8 mouse cellular contexts compared by ENCODE assay signal in the genomic region with DNA sequence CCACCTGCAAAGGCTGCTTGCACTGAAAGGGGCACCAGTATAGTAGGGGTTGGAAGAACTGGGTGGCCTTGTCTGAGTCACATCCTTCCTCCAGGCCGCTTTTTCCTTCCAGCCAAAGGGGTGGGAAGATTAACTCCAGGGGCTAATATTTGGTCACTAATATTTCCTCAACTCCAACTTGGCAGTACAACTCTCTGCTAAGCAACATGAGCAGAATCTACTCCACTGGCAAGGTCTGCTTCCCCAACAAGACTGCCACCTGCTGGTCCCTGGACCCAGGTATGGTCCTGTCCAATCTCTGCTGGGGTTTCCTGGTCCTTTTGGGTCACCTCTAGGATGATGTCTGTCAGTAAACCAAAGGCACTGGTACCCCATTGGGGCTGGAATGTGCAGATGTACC. TPM values are rescaled to one million over a fixed set of nuclear protein-coding genes. Genes with fewer than 3 reads are reported as not detected.
A peak's percentile ranks its signal among the peaks of the same experiment; 100 is the strongest.
DNase-seq lines count a peak whose midpoint lies in the region.
"Had no signal": no experiment of that assay in that cellular context is flagged by ENCODE, and none has a peak within 500 bp of the region (broad histone marks: within the 10 kb centered on the region; RNA-seq: fewer than 3 reads in every experiment).

No protein-coding gene starts in this region.

- 0 out of 2 replicates have a peak overlapping the region, but pooled peaks have one; percentile 60 for H3K4me3 ChIP-seq in brown adipose tissue, adult 24 weeks (ENCODE audit: insufficient read depth, low read depth, low read length)

- intact Hi-C loops in left cerebral cortex, postnatal 25 days (cut with DNase I), result loop anchor here (2.0 kb wide), 1 partner anchor 43 kb away; no protein-coding TSS in a partner anchor

- H3K4me1 ChIP-seq in brown adipose tissue, adult 24 weeks (ENCODE audit: control insufficient read depth, insufficient read depth, insufficient read length, low read length), result 0 out of 2 replicates have a peak, but pooled peaks cover 2% of the 10 kb centered on the region

- DNase-seq in left cerebral cortex, adult 18-20 months (ENCODE audit: low spot score in 2 of 2), result peak; percentile 25 to 36
- no peak for DNase-seq in left cerebral cortex, postnatal 25 days (ENCODE audit: low spot score in 2 of 2)
- DNase-seq in NIH3T3 (ENCODE audit: low read depth), result peak; percentile 80
- peak; percentile 79 for DNase-seq in kidney, postnatal 25 days
- DNase-seq in urinary bladder, postnatal 14 days (ENCODE audit: low spot score), result peak; percentile 80
- no peak for DNase-seq in layer of hippocampus, adult 9-11 months

- no peak overlapping the region for H3K27ac ChIP-seq in brown adipose tissue, adult 24 weeks (replicated peaks; ENCODE audit: low read depth, low read length)
- H3K27ac ChIP-seq: limb, embryonic 13.5 days had no signal

RNA-seq across cellular contexts. Expression of a gene that starts 1.8 kb away (rescaled TPM):
- 10 to 100 TPM; 14.3 to 18.6 TPM for total RNA-seq in left cerebral cortex, adult 18-20 months (2021)
- 10 to 100 TPM; 10.9 to 12.2 TPM for total RNA-seq in left cerebral cortex, postnatal 25 days (2021)
- polyA plus RNA-seq in brown adipose tissue, adult 24 weeks (2012; ENCODE audit: insufficient read depth, insufficient read length, missing spikeins), result 13.6 and 14.6 TPM in 2 replicates

RNA-seq across cellular contexts. Expression of a gene that starts 16.4 kb away (rescaled TPM):
- 100 to 1,000 TPM; 102 TPM for total RNA-seq in left cerebral cortex, adult 18-20 months (2021)
- 10 to 100 TPM; 85.8 to 88.9 TPM for total RNA-seq in left cerebral cortex, postnatal 25 days (2021)
- 1.1 and 2.3 TPM in 2 replicates for polyA plus RNA-seq in brown adipose tissue, adult 24 weeks (2012; ENCODE audit: insufficient read depth, insufficient read length, missing spikeins)

RNA-seq across cellular contexts. Expression of a gene that starts 25.0 kb away (rescaled TPM):
- not detected for total RNA-seq in left cerebral cortex, adult 18-20 months (2021)
- not detected for total RNA-seq in left cerebral cortex, postnatal 25 days (2021)
- polyA plus RNA-seq in brown adipose tissue, adult 24 weeks (2012; ENCODE audit: insufficient read depth, insufficient read length, missing spikeins), result not detected in 2 replicates
- polyA plus RNA-seq: limb, embryonic 13.5 days had no signal

RNA-seq across cellular contexts. Expression of a gene that starts 38.4 kb away (rescaled TPM):
- total RNA-seq in left cerebral cortex, adult 18-20 months (2021), result 1 to 10 TPM; 2.1 to 2.6 TPM
- total RNA-seq in left cerebral cortex, postnatal 25 days (2021), result 1 to 10 TPM; 1.6 to 2.0 TPM
- polyA plus RNA-seq in brown adipose tissue, adult 24 weeks (2012; ENCODE audit: insufficient read depth, insufficient read length, missing spikeins), result not detected in 2 replicates

Comparison
In these comparisons a context has a peak if more than half of its experiments do, and no peak if none do; other contexts are left out.
1. DNase-seq: peak in left cerebral cortex, adult 18-20 months (2 of 2), NIH3T3 (single experiment), kidney, postnatal 25 days (2 of 2) and urinary bladder, postnatal 14 days (single experiment); none in left cerebral cortex, postnatal 25 days (0 of 2) and layer of hippocampus, adult 9-11 months (single experiment).